Mouse (Mus musculus) 416B (cell line): ENCODE data around the gene Zfp719.

Experiments used
- DNase-seq: peaks from one replicate; pipeline ENCODE4 v3.0.0; 2011; ENCODE audit warnings: low read depth

Gene Zfp719

GRCm38 (mm10) chr7:43607743-43608287 lies 28.4 kb downstream of the Zfp719 start:
- peak; percentile 47 for DNase-seq

GRCm38 (mm10) chr7:43608316-43608824 lies 29.0 kb downstream of the Zfp719 start:
- no peak for DNase-seq

GRCm38 (mm10) chr7:43613816-43614551 lies 34.6 kb downstream of the Zfp719 start:
- DNase-seq, result peak; percentile 44

- no peak for DNase-seq
These were observed 43.5 kb downstream of the Zfp719 start for GRCm38 (mm10) chr7:43622927-43623326.

GRCm38 (mm10) chr7:43623819-43624218 lies 44.4 kb downstream of the Zfp719 start:
- DNase-seq, result no peak

- DNase-seq, result no peak
These were observed 45.7 kb downstream of the Zfp719 start for GRCm38 (mm10) chr7:43625065-43625464.

GRCm38 (mm10) chr7:43625794-43626422 lies 46.5 kb downstream of the Zfp719 start:
- no peak for DNase-seq

- DNase-seq, result no peak
These were observed 54.5 kb downstream of the Zfp719 start for GRCm38 (mm10) chr7:43633940-43634339.

GRCm38 (mm10) chr7:43634500-43634899 lies 55.1 kb downstream of the Zfp719 start, which contains the start of gene Ceacam18:
Gene Ceacam18, plus strand, starts transcription at chr7:43634707.
- DNase-seq, result no peak

- DNase-seq, result peak; percentile 23
These were observed 56.8 kb downstream of the Zfp719 start for GRCm38 (mm10) chr7:43636194-43636593.

GRCm38 (mm10) chr7:43637118-43637517 lies 57.7 kb downstream of the Zfp719 start:
- DNase-seq, result peak; percentile 30

- DNase-seq, result peak; percentile 66
These were observed 63.2 kb downstream of the Zfp719 start for GRCm38 (mm10) chr7:43642587-43642986.
